Mouse (Mus musculus): ENCODE results near the gene Wasf3. TPM values are rescaled to one million over a fixed set of nuclear protein-coding genes. Genes with fewer than 3 reads are reported as not detected.
A peak's percentile ranks its signal among the peaks of the same experiment; 100 is the strongest.

Wasf3 gene
- total RNA-seq, 2 experiments from 2014 or later, result 0.29 to 0.31 TPM

GRCm38 (mm10) chr5:146402311-146402710 is 17.5 kb downstream of the Wasf3 start:
- no peak for DNase-seq

GRCm38 (mm10) chr5:146403923-146404322 is 19.1 kb downstream of the Wasf3 start:
- DNase-seq, result no peak

GRCm38 (mm10) chr5:146406133-146406532 is 21.3 kb downstream of the Wasf3 start:
- no peak for DNase-seq

GRCm38 (mm10) chr5:146407791-146408190 is 23.0 kb downstream of the Wasf3 start:
- DNase-seq, result no peak

GRCm38 (mm10) chr5:146408604-146409003 is 23.8 kb downstream of the Wasf3 start:
- DNase-seq, result no peak

- no peak for DNase-seq
Measured at GRCm38 (mm10) chr5:146410821-146411220, 26.0 kb downstream of the Wasf3 start.

- DNase-seq, result no peak
Measured at GRCm38 (mm10) chr5:146412743-146413430, 28.1 kb downstream of the Wasf3 start.

- no peak for DNase-seq
Measured at GRCm38 (mm10) chr5:146414611-146415010, 29.8 kb downstream of the Wasf3 start.

- DNase-seq, result no peak
Measured at GRCm38 (mm10) chr5:146415218-146415617, 30.4 kb downstream of the Wasf3 start.

GRCm38 (mm10) chr5:146416331-146417110 is 31.7 kb downstream of the Wasf3 start:
- DNase-seq, result no peak

GRCm38 (mm10) chr5:146418092-146418491 is 33.3 kb downstream of the Wasf3 start:
- no peak for DNase-seq

- peak; percentile 30 for DNase-seq
Measured at GRCm38 (mm10) chr5:146420081-146420480, 35.3 kb downstream of the Wasf3 start.

- peak; percentile 61 for DNase-seq
Measured at GRCm38 (mm10) chr5:146424711-146425326, 40.0 kb downstream of the Wasf3 start.

GRCm38 (mm10) chr5:146425656-146426055 is 40.9 kb downstream of the Wasf3 start:
- DNase-seq, result no peak

GRCm38 (mm10) chr5:146428109-146428508 is 43.3 kb downstream of the Wasf3 start:
- DNase-seq, result no peak

GRCm38 (mm10) chr5:146431821-146432220 is 47.0 kb downstream of the Wasf3 start:
- no peak for DNase-seq

GRCm38 (mm10) chr5:146432476-146432875 is 47.7 kb downstream of the Wasf3 start:
- no peak for DNase-seq

- no peak for DNase-seq
Measured at GRCm38 (mm10) chr5:146435316-146435715, 50.5 kb downstream of the Wasf3 start.

GRCm38 (mm10) chr5:146436796-146437195 is 52.0 kb downstream of the Wasf3 start:
- no peak for DNase-seq

- DNase-seq, result no peak
Measured at GRCm38 (mm10) chr5:146439152-146439781, 54.5 kb downstream of the Wasf3 start.

- no peak for DNase-seq
Measured at GRCm38 (mm10) chr5:146440273-146440672, 55.5 kb downstream of the Wasf3 start.

GRCm38 (mm10) chr5:146442767-146443166 is 58.0 kb downstream of the Wasf3 start:
- no peak for DNase-seq

- DNase-seq, result no peak
Measured at GRCm38 (mm10) chr5:146446633-146447032, 61.8 kb downstream of the Wasf3 start.

Data from heart, postnatal 4 days (tissue).